Mouse (Mus musculus) forebrain, embryonic 10.5 days (tissue): Measurements from ENCODE around the gene Mapk12. TPM values are rescaled to one million over a fixed set of nuclear protein-coding genes. Genes with fewer than 3 reads are reported as not detected.

Experiments used
- DNase-seq: peaks from one replicate; pipeline ENCODE4 v3.0.0-alpha.2; 2017; ENCODE audit warnings: low spot score; ENCODE audit errors: extremely low spot score
- H3K27ac ChIP-seq: fragments of 300-500 bp; sonication (generic); 2 replicates; pipeline ENCODE4 v1.5.1; 2016; ENCODE audit warnings: mild to moderate bottlenecking
- H3K27me3 ChIP-seq: fragments of 300-500 bp; sonication (generic); 2 replicates; pipeline ENCODE4 v1.6.1; 2016; ENCODE audit warnings: mild to moderate bottlenecking; ENCODE audit not compliant: poor library complexity, severe bottlenecking
- H3K36me3 ChIP-seq: fragments of 300-500 bp; sonication (generic); replicated peaks from 2 replicates; pipeline ENCODE4 v1.6.1; 2016; ENCODE audit warnings: mild to moderate bottlenecking, moderate library complexity
- H3K4me1 ChIP-seq: fragments of 300-500 bp; sonication (generic); 2 replicates; pipeline ENCODE4 v1.6.1; 2016
- H3K4me3 ChIP-seq: fragments of 300-500 bp; sonication (generic); 2 replicates; pipeline ENCODE4 v1.5.1; 2016; ENCODE audit warnings: mild to moderate bottlenecking, moderate library complexity
- H3K9me3 ChIP-seq: fragments of 300-500 bp; sonication (generic); 2 replicates; pipeline ENCODE4 v1.6.1; 2016; ENCODE audit warnings: mild to moderate bottlenecking, moderate library complexity
- WGBS: fragments of 180-500 bp; shearing (Covaris S2); methylation state at CpG from one replicate; pipeline ENCODE4 v1.1.7; 2016; 5-methylcytosine and 5-hydroxymethylcytosine counted together
- polyA plus RNA-seq: library from polyadenylated mRNA; unstranded; fragments of >200 nt; fragmentation: Nextera tagmentation; extraction: Ambion mirVana; gene quantifications from 2 replicates; pipeline ENCODE4 v1.2.1, GENCODE M21; 2016

Gene Mapk12
- 34.9 and 38.4 TPM in 2 replicates for polyA plus RNA-seq

- peaks cover 57% of the 10 kb centered on the region for H3K4me1 ChIP-seq
- peaks cover 54% of the 10 kb centered on the region for H3K27me3 ChIP-seq
- peak within 1 kb of the TSS; percentile 82 for H3K4me3 ChIP-seq
- H3K27ac ChIP-seq: peak within 1 kb of the TSS; percentile 93
- H3K9me3 ChIP-seq: no peaks in the 10 kb centered on the region
- under 1% methylated on average over 21 of the region's 21 CpGs for WGBS
- H3K36me3 ChIP-seq: peaks cover 52% of the 10 kb centered on the region
- peak; percentile 78 for DNase-seq
Observed at GRCm38 (mm10) chr15:89140659-89141252, at the start of gene Mapk12. Mapk12 (minus strand) TSS chr15:89140703.

DNA sequence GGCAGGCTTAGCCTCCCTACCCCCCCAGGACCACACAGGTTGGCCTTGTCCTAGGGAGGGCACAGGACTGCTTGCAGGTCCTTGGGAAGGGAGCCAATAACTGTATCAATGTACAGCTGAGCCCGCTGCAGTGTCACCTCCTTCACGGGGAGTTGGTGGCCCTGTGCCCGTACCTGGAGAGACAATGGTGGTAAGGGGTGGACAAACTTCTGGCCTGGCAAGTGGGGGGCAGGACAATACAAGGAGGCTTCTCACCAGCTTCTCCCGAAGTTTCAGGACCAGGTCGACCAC, 44.4 kb upstream of the Mapk12 start:
- H3K27ac ChIP-seq: peak overlapping the region; percentile 60; the same call in 1 of the 2 replicates
- no peak overlapping the region for H3K4me3 ChIP-seq
- peaks cover 51% of the 10 kb centered on the region for H3K4me1 ChIP-seq
- WGBS: 83% methylated on average over 5 of the region's 5 CpGs
- H3K9me3 ChIP-seq: no peaks in the 10 kb centered on the region
- H3K27me3 ChIP-seq: no peaks in the 10 kb centered on the region; the same call in 1 of the 2 replicates
- no peak for DNase-seq
- H3K36me3 ChIP-seq: peaks cover 65% of the 10 kb centered on the region

DNA sequence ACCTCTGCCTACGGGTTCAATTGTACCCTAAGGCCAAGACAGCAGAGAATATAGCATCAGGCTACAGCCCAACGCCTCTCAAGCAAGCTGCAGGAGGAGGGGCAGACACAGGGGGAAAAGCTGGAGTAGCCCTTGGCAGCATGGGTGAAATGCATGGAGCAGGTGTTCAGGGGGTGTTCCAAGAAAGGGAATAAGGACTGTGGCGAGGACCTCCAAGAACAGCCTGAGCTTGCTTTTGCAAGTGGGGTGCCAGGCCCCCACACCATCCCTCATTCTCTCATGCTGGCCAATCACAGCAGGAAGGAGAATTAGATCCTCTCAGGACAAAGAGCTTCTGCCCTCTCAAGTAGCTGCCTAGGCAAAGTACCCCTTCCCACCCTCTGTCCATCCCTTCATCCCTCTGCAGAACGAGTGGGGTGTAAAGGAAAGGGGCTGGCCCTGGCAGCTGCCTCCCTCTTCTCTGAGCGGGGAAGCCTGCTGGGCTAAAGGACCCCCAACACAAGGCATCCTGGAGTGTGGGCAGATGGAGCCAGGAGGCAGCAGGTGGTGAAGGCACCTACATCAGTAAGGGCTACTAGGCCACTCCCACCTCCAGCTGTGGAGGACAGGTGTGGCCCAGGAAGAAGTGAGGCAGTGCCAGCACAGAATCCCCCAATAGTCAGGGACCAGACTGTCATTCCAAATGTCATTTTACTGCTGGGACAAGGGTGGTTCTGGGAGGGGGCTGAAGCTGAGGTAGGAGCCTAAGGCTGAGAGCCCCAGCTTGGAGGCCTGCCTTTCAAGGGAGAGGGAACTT, 43.8 kb upstream of the Mapk12 start:
- H3K36me3 ChIP-seq: peaks cover 59% of the 10 kb centered on the region
- no peaks in the 10 kb centered on the region; the same call in 1 of the 2 replicates for H3K27me3 ChIP-seq
- H3K4me1 ChIP-seq: peaks cover 56% of the 10 kb centered on the region
- no peak overlapping the region; the same call in 1 of the 2 replicates for H3K4me3 ChIP-seq
- H3K9me3 ChIP-seq: no peaks in the 10 kb centered on the region
- H3K27ac ChIP-seq: peak overlapping the region; percentile 60
- 35% methylated on average over 5 of the region's 5 CpGs for WGBS
- no peak for DNase-seq

- H3K36me3 ChIP-seq: peaks cover 52% of the 10 kb centered on the region
- 87% methylated on average over 5 of the region's 5 CpGs for WGBS
- H3K4me3 ChIP-seq: no peak overlapping the region
- H3K4me1 ChIP-seq: peaks cover 71% of the 10 kb centered on the region
- H3K9me3 ChIP-seq: no peaks in the 10 kb centered on the region
- H3K27me3 ChIP-seq: no peaks in the 10 kb centered on the region; the same call in 1 of the 2 replicates
- peak overlapping the region; percentile 62 for H3K27ac ChIP-seq
- DNase-seq: no peak
Observed at GRCm38 (mm10) chr15:89182842-89183241, 42.3 kb upstream of the Mapk12 start.

DNA sequence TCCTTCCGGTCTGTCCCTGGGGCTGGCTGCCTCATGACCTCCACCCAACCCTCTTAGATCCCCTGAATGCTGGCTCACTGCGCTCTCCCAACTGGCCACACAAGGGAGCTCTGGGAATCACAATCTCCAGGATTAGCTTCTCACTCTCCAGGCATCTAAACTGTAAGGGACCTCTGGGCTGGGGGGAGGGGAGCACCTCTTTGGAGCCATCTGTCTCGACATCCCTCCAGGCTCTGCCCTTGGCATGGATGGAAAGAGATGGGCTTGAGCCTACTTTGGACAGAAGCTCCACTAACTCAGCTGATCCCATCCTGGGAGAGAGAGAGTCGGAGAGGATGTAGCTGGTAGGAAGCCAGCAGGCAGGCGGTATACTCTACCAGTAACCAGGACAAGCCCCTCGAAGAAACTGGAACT, 41.8 kb upstream of the Mapk12 start:
- H3K4me3 ChIP-seq: 0 out of 2 replicates have a peak overlapping the region, but pooled peaks have one; percentile 5
- no peak for DNase-seq
- H3K36me3 ChIP-seq: peaks cover 48% of the 10 kb centered on the region
- H3K4me1 ChIP-seq: peaks cover 76% of the 10 kb centered on the region
- H3K9me3 ChIP-seq: no peaks in the 10 kb centered on the region
- peak overlapping the region; percentile 62 for H3K27ac ChIP-seq
- 43% methylated on average over 6 of the region's 6 CpGs for WGBS
- H3K27me3 ChIP-seq: no peaks in the 10 kb centered on the region; the same call in 1 of the 2 replicates

GRCm38 (mm10) chr15:89181561-89182270, 41.2 kb upstream of the Mapk12 start:
- WGBS: 73% methylated on average over 10 of the region's 10 CpGs
- peaks cover 82% of the 10 kb centered on the region for H3K4me1 ChIP-seq
- H3K27ac ChIP-seq: peak overlapping the region; percentile 98
- no peak for DNase-seq
- peak overlapping the region; percentile 83 for H3K4me3 ChIP-seq
- peaks cover 48% of the 10 kb centered on the region for H3K36me3 ChIP-seq
- no peaks in the 10 kb centered on the region; the same call in 1 of the 2 replicates for H3K27me3 ChIP-seq
- no peaks in the 10 kb centered on the region for H3K9me3 ChIP-seq

DNA sequence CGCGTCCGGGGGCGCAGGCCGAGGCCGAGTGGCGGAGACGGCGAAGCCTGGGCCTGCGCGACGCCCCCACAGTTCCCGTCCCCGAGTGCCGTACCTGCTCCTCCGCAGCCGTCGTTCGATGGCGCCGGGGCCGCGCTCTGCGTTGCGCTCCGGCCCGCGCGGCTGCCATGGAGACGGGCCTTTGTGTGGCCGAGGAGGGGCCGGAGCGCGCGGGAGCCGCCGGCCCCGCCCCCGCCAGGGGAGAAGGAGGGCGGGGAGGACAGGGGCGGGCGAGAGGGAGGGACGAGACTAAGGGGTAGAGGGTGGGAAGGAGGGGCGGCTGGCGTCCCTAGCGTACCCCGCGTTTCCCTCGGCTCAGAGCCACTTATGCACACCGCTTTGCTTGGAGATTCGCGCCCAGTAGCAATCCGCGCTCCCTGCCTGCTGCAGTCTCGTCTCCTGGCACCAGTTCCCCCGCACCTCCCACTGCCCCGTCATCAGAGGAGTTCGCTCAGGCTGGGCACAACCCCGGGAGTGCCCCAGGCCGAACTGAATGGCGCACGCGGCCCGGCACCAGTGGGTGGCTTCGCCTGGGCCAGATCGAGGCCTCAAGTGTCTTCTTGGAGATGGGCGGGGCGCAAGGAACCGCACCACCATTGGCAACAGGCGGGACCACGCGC, 40.2 kb upstream of the Mapk12 start, which contains the start of gene Plxnb2:
Plxnb2 (minus strand) TSS at position 218 of the 659 bp plus-strand sequence.
- WGBS: under 1% methylated on average over 67 of the region's 72 CpGs
- peak within 1 kb of the TSS; percentile 98 for H3K27ac ChIP-seq
- H3K4me3 ChIP-seq: peak within 1 kb of the TSS; percentile 83
- peaks cover 38% of the 10 kb centered on the region for H3K36me3 ChIP-seq
- no peaks in the 10 kb centered on the region for H3K9me3 ChIP-seq
- peak; percentile 88 for DNase-seq
- H3K27me3 ChIP-seq: no peaks in the 10 kb centered on the region; the same call in 1 of the 2 replicates
- H3K4me1 ChIP-seq: peaks cover 92% of the 10 kb centered on the region

DNA sequence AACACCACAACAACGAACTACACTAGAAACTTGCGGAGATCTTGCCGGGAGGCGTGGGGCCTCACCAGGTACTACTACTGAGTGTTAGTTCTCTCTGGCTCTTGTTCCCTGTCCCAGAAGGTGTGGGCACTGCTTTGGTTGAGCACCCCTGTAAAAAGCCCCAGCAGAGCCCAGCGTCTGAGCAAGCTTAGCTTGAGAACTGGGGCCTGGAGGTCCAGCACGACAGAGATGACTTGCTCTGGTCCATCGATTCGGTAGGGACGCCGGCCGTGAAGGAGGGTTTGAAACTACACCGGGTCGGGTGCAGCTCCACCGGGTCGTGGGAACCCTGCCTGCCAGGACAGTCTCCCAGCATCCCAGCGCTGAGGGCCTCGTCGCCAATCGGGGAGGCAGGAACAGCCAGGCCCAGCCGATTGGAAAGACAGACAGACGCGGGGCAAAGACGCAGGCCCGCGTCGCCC, 39.6 kb upstream of the Mapk12 start:
- Histone ChIP-seq H3K9me3 (no peaks in the 10 kb centered on the region), H3K27ac (peak overlapping the region; percentile 98), H3K4me3 (peak overlapping the region; percentile 83), H3K4me1 (peaks cover 98% of the 10 kb centered on the region), H3K36me3 (peaks cover 37% of the 10 kb centered on the region), H3K27me3 (no peaks in the 10 kb centered on the region; the same call in 1 of the 2 replicates)
- DNase-seq: peak; percentile 71
- WGBS: under 1% methylated on average over 26 of the region's 26 CpGs

- no peaks in the 10 kb centered on the region for H3K9me3 ChIP-seq
- DNase-seq: no peak
- H3K4me1 ChIP-seq: peaks cover 98% of the 10 kb centered on the region
- no peaks in the 10 kb centered on the region; the same call in 1 of the 2 replicates for H3K27me3 ChIP-seq
- peak overlapping the region; percentile 98 for H3K27ac ChIP-seq
- peaks cover 32% of the 10 kb centered on the region for H3K36me3 ChIP-seq
- 3% methylated on average over 6 of the region's 6 CpGs for WGBS
- peak overlapping the region; percentile 83 for H3K4me3 ChIP-seq
Observed at GRCm38 (mm10) chr15:89179630-89179964, 39.1 kb upstream of the Mapk12 start.

DNA sequence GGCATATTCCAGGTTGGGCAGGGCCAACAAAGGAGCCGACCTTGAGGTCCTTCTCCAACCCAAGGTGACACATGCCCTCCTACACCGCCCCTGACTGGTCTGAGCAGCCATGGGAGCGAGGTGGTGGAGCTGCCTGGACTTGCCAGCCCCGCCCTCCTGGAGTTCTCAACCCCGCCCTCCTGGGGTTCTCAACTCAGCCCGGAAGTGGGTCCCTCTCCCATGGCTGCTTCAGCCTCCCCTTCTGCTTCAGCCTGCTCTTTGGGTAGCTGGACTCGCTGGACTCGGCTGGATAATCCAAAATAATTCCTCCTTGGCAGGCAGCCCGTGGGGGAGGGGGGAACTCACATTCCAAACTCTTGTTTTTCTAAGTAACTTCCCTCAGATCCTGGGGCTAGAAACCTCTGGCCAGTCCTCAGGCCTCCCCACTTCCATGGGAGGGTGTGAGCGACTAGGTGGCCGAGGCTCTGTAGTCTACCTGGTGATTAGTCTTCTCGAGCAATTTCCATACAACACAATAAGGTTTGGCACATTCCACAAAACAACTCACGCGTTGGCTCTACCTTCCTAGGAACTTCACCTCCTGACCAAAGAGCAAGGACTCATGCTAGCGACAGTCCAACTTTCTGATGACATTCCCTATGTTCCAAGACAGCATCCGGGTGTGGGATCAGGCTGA, 38.6 kb upstream of the Mapk12 start:
- Histone ChIP-seq H3K36me3 (peaks cover 27% of the 10 kb centered on the region), H3K9me3 (no peaks in the 10 kb centered on the region), H3K27me3 (no peaks in the 10 kb centered on the region), H3K4me1 (peaks cover 98% of the 10 kb centered on the region), H3K4me3 (peak overlapping the region; percentile 83), H3K27ac (peak overlapping the region; percentile 98)
- WGBS: 3% methylated on average over 16 of the region's 16 CpGs
- peak; percentile 57 for DNase-seq

GRCm38 (mm10) chr15:89178260-89178860, 37.9 kb upstream of the Mapk12 start:
- H3K9me3 ChIP-seq: no peaks in the 10 kb centered on the region
- H3K4me1 ChIP-seq: peaks cover 98% of the 10 kb centered on the region
- no peak for DNase-seq
- peak overlapping the region; percentile 98 for H3K27ac ChIP-seq
- H3K27me3 ChIP-seq: no peaks in the 10 kb centered on the region
- H3K4me3 ChIP-seq: peak overlapping the region; percentile 83
- WGBS: 78% methylated on average over 7 of the region's 7 CpGs
- H3K36me3 ChIP-seq: peaks cover 20% of the 10 kb centered on the region
